Mouse (Mus musculus) small intestine, adult 2 months (tissue): ENCODE measurements around the gene Slc16a3.

Experiments
- CTCF ChIP-seq: fragments of 200-500 bp; IDR thresholded peaks from 2 replicates; pipeline ENCODE4 v1.5.1; 2012; ENCODE audit warnings: low read depth, mild to moderate bottlenecking, control low read depth, inconsistent platforms, low read length, moderate library complexity, mixed read lengths; ENCODE audit not compliant: insufficient replicate concordance, insufficient read length; ENCODE audit errors: extremely low read depth
- POLR2A ChIP-seq: fragments of 200-500 bp; IDR thresholded peaks from 2 replicates; pipeline ENCODE4 v1.6.1; 2012; ENCODE audit warnings: low read depth, mild to moderate bottlenecking, control low read depth, inconsistent platforms, low read length, moderate library complexity

DNA sequence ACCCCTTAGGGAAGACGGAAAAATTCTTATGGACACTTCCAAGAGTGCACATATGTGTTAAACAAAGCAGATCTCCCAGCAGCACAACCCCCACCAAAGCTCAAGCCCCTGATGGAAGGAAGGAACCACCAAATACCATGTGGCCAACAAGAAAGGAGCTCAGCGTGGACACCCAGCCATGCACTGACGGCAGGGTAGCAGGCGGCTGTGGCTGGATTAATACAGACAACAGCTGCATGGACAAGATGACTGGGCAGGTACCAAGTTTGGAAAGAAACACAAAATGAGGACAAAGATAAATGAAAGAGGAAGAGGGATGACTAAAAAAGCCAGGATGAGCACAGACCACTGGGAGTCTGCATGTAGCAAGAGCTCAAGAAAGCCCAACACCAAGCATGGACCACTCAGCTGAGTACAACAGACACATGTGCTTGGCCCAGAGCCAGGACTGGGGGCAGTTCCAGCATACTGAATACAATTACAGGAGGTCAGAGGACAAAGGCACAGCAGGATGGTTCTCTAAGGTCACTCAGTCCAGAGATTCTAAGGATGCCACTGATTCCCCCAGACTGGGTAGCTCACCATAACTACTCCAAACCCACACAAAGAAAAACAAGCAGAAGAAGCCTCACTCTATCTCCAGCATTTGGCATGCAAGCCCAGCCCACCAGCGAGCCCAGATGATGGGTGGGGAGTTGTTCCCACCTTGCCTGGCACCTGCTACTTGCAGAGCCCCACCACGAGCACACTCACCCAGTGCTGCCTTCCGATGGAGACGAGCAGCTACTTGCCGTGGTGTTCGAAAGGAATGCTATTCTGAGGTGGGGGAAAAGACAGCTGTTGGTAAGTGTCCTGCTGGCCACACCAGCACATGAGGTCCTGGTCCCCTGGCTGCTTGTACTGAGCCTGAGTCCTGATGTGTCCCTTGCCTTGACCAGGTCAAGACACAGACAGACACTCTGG lies 16.2 kb downstream of the Slc16a3 start:
- TF ChIP-seq CTCF (no peak), POLR2A (no peak)
